Mouse (Mus musculus) retina, postnatal 7 days (tissue): ENCODE measurements around the gene Osm.

Experiments used
- DNase-seq: peaks from one replicate; pipeline ENCODE4 v3.0.0-alpha.2; 2012; ENCODE audit warnings: low read depth, low spot score

Gene Osm

GRCm38 (mm10) chr11:4235665-4236545 is at the start of gene Osm:
Osm (plus strand) TSS chr11:4236420.
- no peak for DNase-seq

- DNase-seq = peak; percentile 95
Observed at GRCm38 (mm10) chr11:4186486-4187317, 49.5 kb upstream of the Osm start, which contains the start of gene Tbc1d10a. Tbc1d10a (plus strand) TSS chr11:4186789.

- no peak for DNase-seq
Observed at GRCm38 (mm10) chr11:4187318-4187700, 48.9 kb upstream of the Osm start.

- DNase-seq = no peak
Observed at GRCm38 (mm10) chr11:4189182-4189581, 47.0 kb upstream of the Osm start.

- no peak for DNase-seq
Observed at GRCm38 (mm10) chr11:4190677-4191076, 45.5 kb upstream of the Osm start.

- no peak for DNase-seq
Observed at GRCm38 (mm10) chr11:4192757-4193156, 43.5 kb upstream of the Osm start.

- no peak for DNase-seq
Observed at GRCm38 (mm10) chr11:4193420-4193819, 42.8 kb upstream of the Osm start.

- DNase-seq = no peak
Observed at GRCm38 (mm10) chr11:4195597-4196031, 40.6 kb upstream of the Osm start.

- no peak for DNase-seq
Observed at GRCm38 (mm10) chr11:4196636-4197035, 39.6 kb upstream of the Osm start.

- DNase-seq = no peak
Observed at GRCm38 (mm10) chr11:4197691-4198090, 38.5 kb upstream of the Osm start.

GRCm38 (mm10) chr11:4201981-4202700 is 34.1 kb upstream of the Osm start:
- no peak for DNase-seq

GRCm38 (mm10) chr11:4202995-4203704 is 33.1 kb upstream of the Osm start:
- DNase-seq = no peak

- DNase-seq = no peak
Observed at GRCm38 (mm10) chr11:4203705-4204074, 32.5 kb upstream of the Osm start.

- no peak for DNase-seq
Observed at GRCm38 (mm10) chr11:4205097-4205655, 31.0 kb upstream of the Osm start.

- no peak for DNase-seq
Observed at GRCm38 (mm10) chr11:4205951-4206350, 30.3 kb upstream of the Osm start.

- no peak for DNase-seq
Observed at GRCm38 (mm10) chr11:4206563-4206962, 29.7 kb upstream of the Osm start.

- DNase-seq = no peak
Observed at GRCm38 (mm10) chr11:4207655-4208054, 28.6 kb upstream of the Osm start.

- no peak for DNase-seq
Observed at GRCm38 (mm10) chr11:4209556-4209955, 26.7 kb upstream of the Osm start.

- no peak for DNase-seq
Observed at GRCm38 (mm10) chr11:4210786-4211185, 25.4 kb upstream of the Osm start.

- DNase-seq = no peak
Observed at GRCm38 (mm10) chr11:4213107-4213506, 23.1 kb upstream of the Osm start.

- no peak for DNase-seq
Observed at GRCm38 (mm10) chr11:4214572-4214971, 21.6 kb upstream of the Osm start.
